9 mouse cellular contexts compared by ENCODE assay signal in genomic region chr17:43158741-43159140, GRCm38 (mm10).
DNase-seq lines count a peak whose midpoint lies in the region; ATAC-seq and TF ChIP-seq lines count a peak whose summit lies in the region.
"Had no signal": no experiment of that assay in that cellular context is flagged by ENCODE, and none has a peak within 500 bp of the region (broad histone marks: within the 10 kb centered on the region; RNA-seq: fewer than 3 reads in every experiment).

No protein-coding gene starts in this region.

- H3K27ac ChIP-seq in heart, postnatal 0 days (ENCODE audit: low read depth) = no peak overlapping the region
- H3K27ac ChIP-seq in embryonic facial prominence, embryonic 11.5 days (replicated peaks; ENCODE audit: low read depth, low read length) = no peak overlapping the region; the same call in 1 of the 2 replicates
- no peak overlapping the region for H3K27ac ChIP-seq in intestine, embryonic 15.5 days
- H3K27ac ChIP-seq in neural tube, embryonic 11.5 days (ENCODE audit: low read depth, low read length) = no peak overlapping the region

- no peak overlapping the region for H3K4me3 ChIP-seq in heart, postnatal 0 days (ENCODE audit: low read depth, low read length)
- no peak overlapping the region for H3K4me3 ChIP-seq in embryonic facial prominence, embryonic 11.5 days (ENCODE audit: low read depth, low read length)
- no peak overlapping the region for H3K4me3 ChIP-seq in intestine, embryonic 15.5 days (replicated peaks)
- no peak overlapping the region for H3K4me3 ChIP-seq in neural tube, embryonic 11.5 days (ENCODE audit: low read depth, low read length)

- H3K9me3 ChIP-seq in heart, postnatal 0 days (replicated peaks; ENCODE audit: control insufficient read depth, low read length) = no peaks in the 10 kb centered on the region
- no peaks in the 10 kb centered on the region for H3K9me3 ChIP-seq in embryonic facial prominence, embryonic 11.5 days (replicated peaks; ENCODE audit: control insufficient read depth, low read length)
- no peaks in the 10 kb centered on the region for H3K9me3 ChIP-seq in intestine, embryonic 15.5 days
- H3K9me3 ChIP-seq in neural tube, embryonic 11.5 days (ENCODE audit: control insufficient read depth, low read length) = no peaks in the 10 kb centered on the region

- H3K9ac ChIP-seq in heart, postnatal 0 days (replicated peaks; ENCODE audit: low read depth, low read length) = no peak overlapping the region
- no peak overlapping the region; the same call in 1 of the 2 replicates for H3K9ac ChIP-seq in embryonic facial prominence, embryonic 11.5 days (replicated peaks; ENCODE audit: low read length)
- no peak overlapping the region for H3K9ac ChIP-seq in intestine, embryonic 15.5 days
- H3K9ac ChIP-seq in neural tube, embryonic 11.5 days (ENCODE audit: low read length) = no peak overlapping the region

- H3K36me3 ChIP-seq in heart, postnatal 0 days (replicated peaks; ENCODE audit: control insufficient read depth, insufficient read depth, low read length) = no peaks in the 10 kb centered on the region
- no peaks in the 10 kb centered on the region for H3K36me3 ChIP-seq in embryonic facial prominence, embryonic 11.5 days (replicated peaks; ENCODE audit: control insufficient read depth, insufficient read depth, low read depth, low read length)
- H3K36me3 ChIP-seq in intestine, embryonic 15.5 days = no peaks in the 10 kb centered on the region
- no peaks in the 10 kb centered on the region for H3K36me3 ChIP-seq in neural tube, embryonic 11.5 days (ENCODE audit: control insufficient read depth, insufficient read depth, low read length)

- intact Hi-C loops in heart, postnatal 10 days (cut with DNase I) = loop anchor here (5.0 kb wide), 1 partner anchor 141 kb away; the partner anchor contains the start of gene Tnfrsf21

- peaks cover 4% of the 10 kb centered on the region; the same call in 1 of the 2 replicates for H3K4me1 ChIP-seq in heart, postnatal 0 days (ENCODE audit: control insufficient read depth, insufficient read depth)
- no peaks in the 10 kb centered on the region; the same call in 1 of the 2 replicates for H3K4me1 ChIP-seq in embryonic facial prominence, embryonic 11.5 days (ENCODE audit: control insufficient read depth, insufficient read depth, low read length)
- H3K4me1 ChIP-seq in intestine, embryonic 15.5 days (replicated peaks) = peaks cover 7% of the 10 kb centered on the region; the same call in 1 of the 2 replicates
- H3K4me1 ChIP-seq in neural tube, embryonic 11.5 days (ENCODE audit: control insufficient read depth, insufficient read depth, low read length) = peaks cover 5% of the 10 kb centered on the region; the same call in 1 of the 2 replicates

- ATAC-seq in heart, postnatal 0 days (ENCODE audit: insufficient read depth, low read depth) = no peak
- peak; percentile 35; the same call in 1 of the 2 replicates for ATAC-seq in embryonic facial prominence, embryonic 11.5 days (replicated peaks; ENCODE audit: insufficient number of reproducible peaks, low FRiP score, low TSS enrichment, low read depth)
- ATAC-seq in intestine, embryonic 15.5 days = peak; percentile 39; the same call in 1 of the 2 replicates
- peak; percentile 71 for ATAC-seq in neural tube, embryonic 11.5 days (ENCODE audit: insufficient read depth, low FRiP score, low TSS enrichment)
- no peak for ATAC-seq in megakaryocyte, adult 5-6 weeks (ENCODE audit: poor library complexity, severe bottlenecking)
- ATAC-seq: inflammation-experienced regulatory T-cells, adult 6 months had no signal

- H3K27me3 ChIP-seq in heart, postnatal 0 days (ENCODE audit: control insufficient read depth, insufficient read depth, low read length) = no peaks in the 10 kb centered on the region
- H3K27me3 ChIP-seq in embryonic facial prominence, embryonic 11.5 days (ENCODE audit: control insufficient read depth, insufficient read depth, low read length) = no peaks in the 10 kb centered on the region
- no peaks in the 10 kb centered on the region for H3K27me3 ChIP-seq in intestine, embryonic 15.5 days (replicated peaks)
- H3K27me3 ChIP-seq in neural tube, embryonic 11.5 days (ENCODE audit: control insufficient read depth, insufficient read depth, low read length) = no peaks in the 10 kb centered on the region

- 0 out of 2 replicates have a peak overlapping the region, but pooled peaks have one; percentile 13 for H3K4me2 ChIP-seq in heart, postnatal 0 days (ENCODE audit: low read depth, low read length)
- H3K4me2 ChIP-seq in embryonic facial prominence, embryonic 11.5 days (ENCODE audit: low read depth, low read length) = peak overlapping the region; percentile 43
- H3K4me2 ChIP-seq in intestine, embryonic 15.5 days (replicated peaks) = peak overlapping the region; percentile 17
- no peak overlapping the region; the same call in 1 of the 2 replicates for H3K4me2 ChIP-seq in neural tube, embryonic 11.5 days (ENCODE audit: low read depth)

- TF ChIP-seq CTCF in heart, postnatal 0 days (IDR thresholded peaks at IDR 0.05; ENCODE audit: low read depth) = no peak

- no peak for TF ChIP-seq EP300 in heart, postnatal 0 days (IDR thresholded peaks at IDR 0.05; ENCODE audit: low read depth)

- no peak for DNase-seq in heart, postnatal 0 days (ENCODE audit: low spot score)
- DNase-seq in heart, postnatal 10 days = no peak
- peak; percentile 60 for DNase-seq in embryonic facial prominence, embryonic 11.5 days (ENCODE audit: low spot score)
- peak; percentile 14 for DNase-seq in neural tube, embryonic 11.5 days (ENCODE audit: low spot score)
- no peak for DNase-seq in cerebellum, postnatal 14 days
- DNase-seq in T-cell, adult 2 months (ENCODE audit: low spot score) = no peak

- WGBS in heart, postnatal 0 days = 32% methylated on average over 10 of the region's 10 CpGs
- 18% methylated on average over 10 of the region's 10 CpGs for WGBS in embryonic facial prominence, embryonic 11.5 days
- 24% methylated on average over 10 of the region's 10 CpGs for WGBS in intestine, embryonic 15.5 days
- 42% methylated on average over 10 of the region's 10 CpGs for WGBS in neural tube, embryonic 11.5 days

Comparison
In these comparisons a context has a peak if more than half of its experiments do, and no peak if none do; other contexts are left out.
1. ATAC-seq: peak in embryonic facial prominence, embryonic 11.5 days (single experiment), intestine, embryonic 15.5 days (single experiment) and neural tube, embryonic 11.5 days (single experiment); none in heart, postnatal 0 days (single experiment) and megakaryocyte, adult 5-6 weeks (single experiment).
2. DNase-seq: peak in embryonic facial prominence, embryonic 11.5 days (single experiment) and neural tube, embryonic 11.5 days (single experiment); none in heart, postnatal 0 days (single experiment), heart, postnatal 10 days (0 of 2), cerebellum, postnatal 14 days (0 of 2) and T-cell, adult 2 months (single experiment).